Mouse (Mus musculus): Measurements from ENCODE around the gene Dus1l. TPM values are rescaled to one million over a fixed set of nuclear protein-coding genes. Genes with fewer than 3 reads are reported as not detected.

Gene Dus1l
- total and polyA plus RNA-seq, 3 experiments: 98.7 to 155 (median 120) TPM

DNA sequence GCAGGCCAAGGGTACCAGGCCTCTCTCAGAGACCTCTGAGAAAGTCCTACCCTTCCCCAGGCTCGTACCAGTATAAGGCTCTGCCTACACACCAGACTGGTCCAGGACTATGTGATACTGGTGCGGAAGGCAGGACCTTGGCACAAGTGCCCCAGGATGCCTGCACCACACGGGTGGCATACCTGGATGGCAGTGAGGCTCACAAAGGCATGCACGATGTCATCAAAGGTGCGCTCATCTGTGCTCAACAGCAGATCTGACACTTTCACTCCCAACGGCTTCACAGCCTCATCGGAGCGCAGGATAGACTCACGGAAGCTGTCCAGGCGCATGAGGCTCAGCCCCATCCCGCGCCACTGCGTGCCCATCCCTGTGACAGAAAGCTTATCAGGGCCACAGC lies 22.0 kb upstream of the Dus1l start:
- no peak for TF ChIP-seq CHD1 (IDR thresholded peaks at IDR 0.05; ENCODE audit: low read depth, low read length)
- TF ChIP-seq POLR2A (IDR thresholded peaks at IDR 0.05; ENCODE audit: low read depth, low read length): 0 out of 2 replicates have a peak, but pooled peaks have one; percentile 5
- H3K79me2 ChIP-seq (replicated peaks; ENCODE audit: control insufficient read depth, extremely low read depth, insufficient read depth, poor library complexity, severe bottlenecking): peaks cover 30% of the 10 kb centered on the region
- H3K36me3 ChIP-seq (replicated peaks in 1 of 2; ENCODE audit: control insufficient read depth in 1 of 2, insufficient read depth in 1 of 2, low read length in 1 of 2): peaks cover 84 to 96% of the 10 kb centered on the region in 2 experiments
- dilution Hi-C loops (cut with MboI; ENCODE audit: extremely low pct_ligation_motif_present, extremely low pct_unique_long_range_greater_than_20kb, low sequenced_read_pairs) (no loop called here), in situ Hi-C loops (cut with MboI; ENCODE audit: low pct_ligation_motif_present, low pct_unique_long_range_greater_than_20kb, low sequenced_read_pairs) (no loop called here)
- H3K4me3 ChIP-seq (replicated peaks in 1 of 3; ENCODE audit: low read depth in 2 of 3, low read length in 2 of 3, poor library complexity in 1 of 3): no peak overlapping the region
- no peak overlapping the region for H3K9ac ChIP-seq (ENCODE audit: insufficient read depth, low read depth)
- no peaks in the 10 kb centered on the region for H3K27me3 ChIP-seq (replicated peaks)
- no peaks in the 10 kb centered on the region for H3K9me3 ChIP-seq (replicated peaks; ENCODE audit: low read length)
- H3K27ac ChIP-seq (ENCODE audit: insufficient read depth, low read depth): no peak overlapping the region
- H3K4me2 ChIP-seq (ENCODE audit: insufficient read depth, low read depth, poor library complexity, severe bottlenecking): no peak overlapping the region
- H3K4me1 ChIP-seq (ENCODE audit: control insufficient read depth in 1 of 2, insufficient read depth in 2 of 2): peaks cover 11 to 21% of the 10 kb centered on the region in 2 experiments
- no peak for DNase-seq (ENCODE audit: extremely low read depth)

DNA sequence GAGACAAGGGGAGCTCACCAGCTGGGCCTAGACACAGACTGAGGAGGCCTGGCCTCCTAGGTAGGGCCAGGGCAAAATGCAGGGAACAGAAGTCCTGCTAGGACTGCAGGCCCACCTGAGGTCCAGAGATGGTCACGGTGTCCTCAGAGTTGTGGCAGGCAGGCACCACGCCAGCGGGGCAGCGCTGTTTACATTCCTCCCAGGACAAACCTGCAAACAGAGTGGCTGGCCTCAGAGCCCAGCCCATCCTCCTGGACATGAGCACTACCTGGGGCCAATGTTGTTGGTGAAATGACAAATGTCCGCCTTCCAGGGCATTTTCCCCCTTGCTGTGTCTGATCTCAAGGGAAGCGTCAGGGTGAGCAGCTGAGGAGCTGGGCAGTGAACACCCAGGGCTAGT lies 21.2 kb upstream of the Dus1l start:
- H3K27ac ChIP-seq (ENCODE audit: insufficient read depth, low read depth): no peak overlapping the region
- H3K9me3 ChIP-seq (replicated peaks; ENCODE audit: low read length): no peaks in the 10 kb centered on the region
- in situ Hi-C loops (cut with MboI; ENCODE audit: low pct_ligation_motif_present, low pct_unique_long_range_greater_than_20kb, low sequenced_read_pairs): no loop called here
- H3K27me3 ChIP-seq (replicated peaks): no peaks in the 10 kb centered on the region
- peaks cover 22% of the 10 kb centered on the region for H3K79me2 ChIP-seq (replicated peaks; ENCODE audit: control insufficient read depth, extremely low read depth, insufficient read depth, poor library complexity, severe bottlenecking)
- TF ChIP-seq UBTF (IDR thresholded peaks at IDR 0.05; ENCODE audit: low read depth, low read length) (no peak), EP300 (IDR thresholded peaks at IDR 0.05; ENCODE audit: low read length) (no peak), SMC3 (IDR thresholded peaks at IDR 0.05; ENCODE audit: low read depth, low read length) (no peak), ZMIZ1 (IDR thresholded peaks at IDR 0.05; ENCODE audit: low read depth, low read length) (no peak), NELFE (IDR thresholded peaks at IDR 0.05; ENCODE audit: low read depth, low read length) (no peak), MXI1 (IDR thresholded peaks at IDR 0.05; ENCODE audit: low read depth, low read length) (no peak), SIN3A (IDR thresholded peaks at IDR 0.05; ENCODE audit: low read length) (no peak), MYC (IDR thresholded peaks at IDR 0.05; ENCODE audit: low read depth, low read length) (no peak), TBP (conservative IDR thresholded peaks at IDR 0.05; ENCODE audit: low read depth, low read length) (no peak), MAFK (IDR thresholded peaks at IDR 0.05; ENCODE audit: insufficient replicate concordance, low read length) (no peak), RAD21 (IDR thresholded peaks at IDR 0.05; ENCODE audit: low read depth, low read length) (no peak), ZC3H11A (IDR thresholded peaks at IDR 0.05; ENCODE audit: low read depth, low read length) (no peak), NRF1 (IDR thresholded peaks at IDR 0.05; ENCODE audit: low read depth, low read length) (no peak), KAT2A (IDR thresholded peaks at IDR 0.05; ENCODE audit: insufficient replicate concordance, low read length) (no peak), ETS1 (conservative IDR thresholded peaks at IDR 0.05; ENCODE audit: low read depth, low read length) (no peak), GABPA (IDR thresholded peaks at IDR 0.05; ENCODE audit: insufficient replicate concordance, low read depth, low read length) (no peak), JUN (IDR thresholded peaks at IDR 0.05; ENCODE audit: insufficient read depth, low read depth, low read length) (no peak), MEF2A (IDR thresholded peaks at IDR 0.05; ENCODE audit: borderline replicate concordance, low read depth, low read length) (no peak), IRF4 (IDR thresholded peaks at IDR 0.05; ENCODE audit: low read depth, low read length) (no peak)
- H3K36me3 ChIP-seq (replicated peaks in 1 of 2; ENCODE audit: control insufficient read depth in 1 of 2, insufficient read depth in 1 of 2, low read length in 1 of 2): peaks cover 93 to 100% of the 10 kb centered on the region in 2 experiments
- dilution Hi-C loops (cut with MboI; ENCODE audit: extremely low pct_ligation_motif_present, extremely low pct_unique_long_range_greater_than_20kb, low sequenced_read_pairs): no loop called here
- peaks cover 9 to 18% of the 10 kb centered on the region in 2 experiments for H3K4me1 ChIP-seq (ENCODE audit: control insufficient read depth in 1 of 2, insufficient read depth in 2 of 2)
- no peak for DNase-seq (ENCODE audit: extremely low read depth)
- no peak overlapping the region for H3K4me2 ChIP-seq (ENCODE audit: insufficient read depth, low read depth, poor library complexity, severe bottlenecking)
- no peak overlapping the region for H3K9ac ChIP-seq (ENCODE audit: insufficient read depth, low read depth)
- H3K4me3 ChIP-seq (replicated peaks in 1 of 3; ENCODE audit: low read depth in 2 of 3, low read length in 2 of 3, poor library complexity in 1 of 3): no peak overlapping the region
